Mouse (Mus musculus) brain, embryonic 14.5 days (tissue): ENCODE data around the gene Pacs2. TPM values are rescaled to one million over a fixed set of nuclear protein-coding genes. Genes with fewer than 3 reads are reported as not detected.

Source experiments
- DNase-seq: peaks from one replicate; pipeline ENCODE4 v3.0.0-alpha.2; 2011; ENCODE audit warnings: low read depth
- CTCF ChIP-seq: fragments of 200-500 bp; IDR thresholded peaks from 2 replicates; pipeline ENCODE4 v1.5.1; 2012; ENCODE audit warnings: inconsistent platforms, mild to moderate bottlenecking, moderate library complexity, borderline replicate concordance; ENCODE audit not compliant: insufficient read depth, insufficient read length; ENCODE audit errors: extremely low read depth
- POLR2A ChIP-seq: fragments of 200-500 bp; IDR thresholded peaks from 2 replicates; pipeline ENCODE4 v1.6.1; 2012; ENCODE audit warnings: mild to moderate bottlenecking, inconsistent platforms, borderline replicate concordance; ENCODE audit not compliant: poor library complexity, insufficient read depth, insufficient read length, severe bottlenecking; ENCODE audit errors: extremely low read depth
- polyA plus RNA-seq: library from polyadenylated mRNA; depleted of rRNA; stranded (reverse); fragments of >200 nt; gene quantifications from 2 replicates; pipeline ENCODE4 v1.2.3, GENCODE M21; 2012

Gene Pacs2
- polyA plus RNA-seq, 1 experiment, result 109 TPM

- TF ChIP-seq POLR2A, result peak; percentile 59
- TF ChIP-seq CTCF, result no peak
- DNase-seq, result peak; percentile 32
Measured at GRCm38 (mm10) chr12:113014561-113015556, 551 bp downstream of the Pacs2 start.

- no peak for DNase-seq
- TF ChIP-seq CTCF (no peak), POLR2A (no peak)
Measured at GRCm38 (mm10) chr12:113015956-113016355, 1.6 kb downstream of the Pacs2 start.

- TF ChIP-seq CTCF, result no peak
- no peak for DNase-seq
Measured at GRCm38 (mm10) chr12:113016976-113017375, 2.7 kb downstream of the Pacs2 start.

DNA sequence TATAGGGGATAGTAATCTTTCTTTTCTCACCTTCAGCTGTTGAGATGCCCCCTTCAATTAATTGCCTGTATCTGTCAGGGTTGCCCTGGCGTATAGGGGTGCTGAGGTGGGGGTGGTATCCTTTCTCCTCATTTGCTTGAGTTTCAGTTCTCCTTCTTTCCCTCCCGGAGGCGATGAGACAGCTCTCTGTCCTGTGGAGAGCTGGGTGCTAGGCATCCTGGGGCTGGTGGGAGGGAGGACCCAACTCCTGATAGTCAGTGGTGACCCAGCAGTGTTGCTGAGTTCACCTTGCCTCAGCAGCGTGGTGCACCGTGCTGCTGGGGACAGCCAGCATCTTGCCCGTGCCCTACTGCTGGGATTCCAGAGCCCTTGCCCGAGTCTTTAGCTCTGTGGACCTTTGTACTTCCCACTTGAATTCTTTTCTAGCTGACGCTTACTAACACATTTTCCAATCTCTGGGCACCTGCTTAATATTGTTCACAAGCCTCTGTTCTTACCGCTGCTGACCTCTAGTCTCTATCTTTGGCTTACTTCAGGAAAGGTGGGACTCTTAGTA is 3.2 kb downstream of the Pacs2 start:
- no peak for DNase-seq
- TF ChIP-seq CTCF, result no peak
- no peak for TF ChIP-seq POLR2A

DNA sequence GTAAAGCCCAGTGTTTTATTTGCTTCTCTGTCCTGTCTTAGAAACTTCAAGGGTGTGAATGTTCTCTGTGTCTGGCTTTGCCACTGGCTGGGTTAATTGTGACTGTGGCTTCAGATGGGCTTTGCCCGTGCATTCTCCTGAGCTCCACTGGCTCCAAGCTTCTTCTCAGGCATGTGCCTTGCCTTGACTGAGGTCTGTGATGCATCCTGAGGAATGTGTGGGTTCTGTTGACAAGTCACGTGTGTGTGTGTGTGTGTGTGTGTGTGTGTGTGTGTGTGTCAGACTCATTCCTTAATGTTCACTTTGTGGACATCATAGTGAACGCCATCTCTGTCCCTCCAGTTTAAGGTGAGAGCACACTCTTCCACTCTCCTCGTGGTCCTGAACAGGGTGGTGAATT is 4.5 kb downstream of the Pacs2 start:
- TF ChIP-seq CTCF (no peak), POLR2A (no peak)
- no peak for DNase-seq

- TF ChIP-seq CTCF, result no peak
- TF ChIP-seq POLR2A, result no peak
Measured at GRCm38 (mm10) chr12:113021488-113021887, 7.2 kb downstream of the Pacs2 start.

DNA sequence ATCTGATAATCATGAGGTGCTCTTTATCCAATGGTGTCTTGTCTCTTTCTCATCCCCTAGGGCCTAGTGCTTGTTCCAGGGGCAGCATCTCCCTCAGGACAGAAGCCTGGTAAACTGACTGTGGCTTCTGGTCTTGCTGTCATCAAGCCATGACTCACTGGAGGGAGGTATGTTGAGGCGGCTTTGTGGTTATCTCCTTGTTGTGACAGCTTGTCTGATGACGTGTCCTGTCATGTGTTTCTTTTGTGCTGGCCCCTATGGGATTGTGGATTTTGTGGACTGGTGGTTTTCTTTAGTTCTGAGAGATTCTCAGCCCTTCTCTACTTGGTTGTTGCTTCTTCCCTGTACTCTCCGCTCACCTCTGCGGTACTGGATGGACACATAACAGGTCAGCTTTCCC is 8.8 kb downstream of the Pacs2 start:
- no peak for DNase-seq
- TF ChIP-seq CTCF (no peak), POLR2A (no peak)

More at GRCm38 (mm10) chr12:113021488-113021887, 7.2 kb downstream of the Pacs2 start:
- no peak for DNase-seq

DNA sequence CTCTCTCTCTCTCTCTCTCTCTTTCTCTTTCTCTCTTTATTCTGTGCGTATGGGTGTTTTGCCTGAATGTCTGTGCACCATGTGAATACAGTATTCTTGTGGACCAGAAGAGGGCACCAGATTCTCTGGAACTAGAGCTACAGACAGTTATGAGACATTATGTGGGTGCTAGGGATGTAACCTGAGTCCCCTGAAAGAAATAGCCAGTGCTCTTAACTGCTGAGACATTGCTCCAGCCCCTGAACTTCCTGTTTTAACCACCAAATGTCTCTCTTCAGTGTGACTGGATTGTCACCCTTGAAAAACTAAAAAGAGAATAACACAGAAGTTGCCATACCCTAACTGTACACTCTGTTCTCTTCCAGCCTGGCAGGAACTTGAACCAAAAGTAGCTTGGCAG is 12.2 kb downstream of the Pacs2 start:
- TF ChIP-seq POLR2A (no peak), CTCF (no peak)
- no peak for DNase-seq

- no peak for DNase-seq
- no peak for TF ChIP-seq CTCF
- no peak for TF ChIP-seq POLR2A
Measured at GRCm38 (mm10) chr12:113027495-113027894, 13.2 kb downstream of the Pacs2 start.

GRCm38 (mm10) chr12:113028067-113028466 is 13.8 kb downstream of the Pacs2 start:
- peak; percentile 54 for DNase-seq
- TF ChIP-seq CTCF (no peak), POLR2A (no peak)

DNA sequence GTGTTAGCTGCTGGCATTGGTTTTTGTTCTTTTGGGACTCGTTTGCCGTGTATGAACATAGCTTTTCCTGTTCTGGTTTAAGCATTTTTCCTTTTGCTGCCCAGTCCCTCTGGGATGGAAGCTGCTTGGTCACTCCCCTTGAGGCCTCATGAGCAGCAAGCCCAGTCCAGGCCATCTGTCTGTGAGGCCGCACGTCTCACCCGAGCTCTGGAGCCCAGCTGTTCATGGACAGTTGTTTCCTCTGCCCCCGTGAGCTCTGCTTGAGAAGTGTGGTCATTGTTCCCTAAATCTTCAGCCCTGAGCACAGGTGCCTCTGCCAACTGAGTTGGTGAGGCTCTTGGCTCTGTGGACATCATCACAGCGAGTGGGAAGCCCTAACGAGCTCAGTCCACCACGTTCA is 14.6 kb downstream of the Pacs2 start:
- TF ChIP-seq POLR2A, result no peak
- TF ChIP-seq CTCF, result no peak
- DNase-seq, result peak; percentile 11

- DNase-seq, result no peak
- TF ChIP-seq CTCF (no peak), POLR2A (no peak)
Measured at GRCm38 (mm10) chr12:113030046-113030445, 15.7 kb downstream of the Pacs2 start.
